Mouse (Mus musculus): ENCODE measurements around the gene Ednra. TPM values are rescaled to one million over a fixed set of nuclear protein-coding genes. Genes with fewer than 3 reads are reported as not detected.

The Ednra gene
- polyA plus RNA-seq, 1 experiment, result not detected

GRCm38 (mm10) chr8:77683356-77684106, 40.7 kb downstream of the Ednra start:
- no peak for TF ChIP-seq GATA1 (IDR thresholded peaks at IDR 0.05; ENCODE audit: low read length)

- no peak for TF ChIP-seq GATA1 (IDR thresholded peaks at IDR 0.05; ENCODE audit: low read length)
These were observed 42.0 kb downstream of the Ednra start for GRCm38 (mm10) chr8:77682008-77682934.

GRCm38 (mm10) chr8:77672036-77672435, 52.2 kb downstream of the Ednra start:
- no peak for TF ChIP-seq GATA1 (IDR thresholded peaks at IDR 0.05; ENCODE audit: low read length)

GRCm38 (mm10) chr8:77670612-77671363, 53.5 kb downstream of the Ednra start:
- TF ChIP-seq GATA1 (IDR thresholded peaks at IDR 0.05; ENCODE audit: low read length), result no peak

GRCm38 (mm10) chr8:77667916-77668315, 56.3 kb downstream of the Ednra start:
- TF ChIP-seq GATA1 (IDR thresholded peaks at IDR 0.05; ENCODE audit: low read length), result no peak

- no peak for TF ChIP-seq GATA1 (IDR thresholded peaks at IDR 0.05; ENCODE audit: low read length)
These were observed 59.4 kb downstream of the Ednra start for GRCm38 (mm10) chr8:77664901-77665300.

GRCm38 (mm10) chr8:77659534-77660080, 64.7 kb downstream of the Ednra start:
- no peak for TF ChIP-seq GATA1 (IDR thresholded peaks at IDR 0.05; ENCODE audit: low read length)

- no peak for TF ChIP-seq GATA1 (IDR thresholded peaks at IDR 0.05; ENCODE audit: low read length)
These were observed 65.9 kb downstream of the Ednra start for GRCm38 (mm10) chr8:77658356-77658755.

GRCm38 (mm10) chr8:77650646-77651190, 73.5 kb downstream of the Ednra start:
- TF ChIP-seq GATA1 (IDR thresholded peaks at IDR 0.05; ENCODE audit: low read length), result no peak

GRCm38 (mm10) chr8:77640093-77640839, 84.0 kb downstream of the Ednra start:
- no peak for TF ChIP-seq GATA1 (IDR thresholded peaks at IDR 0.05; ENCODE audit: low read length)

GRCm38 (mm10) chr8:77637593-77637992, 86.7 kb downstream of the Ednra start:
- no peak for TF ChIP-seq GATA1 (IDR thresholded peaks at IDR 0.05; ENCODE audit: low read length)

GRCm38 (mm10) chr8:77634035-77634434, 90.2 kb downstream of the Ednra start:
- no peak for TF ChIP-seq GATA1 (IDR thresholded peaks at IDR 0.05; ENCODE audit: low read length)

GRCm38 (mm10) chr8:77633211-77633610, 91.1 kb downstream of the Ednra start:
- TF ChIP-seq GATA1 (IDR thresholded peaks at IDR 0.05; ENCODE audit: low read length), result no peak

GRCm38 (mm10) chr8:77630691-77631090, 93.6 kb downstream of the Ednra start:
- TF ChIP-seq GATA1 (IDR thresholded peaks at IDR 0.05; ENCODE audit: low read length), result no peak
